Mouse (Mus musculus) liver, embryonic 14.5 days (tissue): ENCODE data around the gene Tmem11. TPM values are rescaled to one million over a fixed set of nuclear protein-coding genes. Genes with fewer than 3 reads are reported as not detected.

Experiments
- ATAC-seq: fragments of 200-750 bp; cut with Nextera tagmentation; 2 replicates; pipeline ENCODE4 v1.8.0; 2017; ENCODE audit warnings: moderate number of reproducible peaks, mild to moderate bottlenecking, moderate library complexity; ENCODE audit not compliant: insufficient read depth
- DNase-seq, 3 experiments: peaks; one replicate each; pipeline ENCODE4 v3.0.0-alpha.2; 2012 to 2013; ENCODE audit warnings: low read depth in 3 of 3, low spot score in 3 of 3
- H3K27ac ChIP-seq: fragments of 300-500 bp; sonication (generic); 2 replicates; pipeline ENCODE4 v1.5.1; 2014; ENCODE audit warnings: moderate library complexity, mild to moderate bottlenecking, control low read depth, inconsistent platforms
- H3K27me3 ChIP-seq: fragments of 300-500 bp; sonication (generic); 2 replicates; pipeline ENCODE4 v1.6.1; 2014; ENCODE audit warnings: mild to moderate bottlenecking, low read length, moderate library complexity; ENCODE audit not compliant: control insufficient read depth, insufficient read depth
- H3K36me3 ChIP-seq: fragments of 300-500 bp; sonication (generic); replicated peaks from 2 replicates; pipeline ENCODE4 v1.6.1; 2014; ENCODE audit warnings: low read depth; ENCODE audit not compliant: control insufficient read depth, insufficient read depth
- H3K4me1 ChIP-seq, 2 experiments: fragments of 200-500 bp in 1 of 2; fragments of 300-500 bp in 1 of 2; sonication (generic) in 1 of 2; replicated peaks; 2 replicates each; pipeline ENCODE4 v1.6.1; 2012 to 2014; ENCODE audit warnings: antibody characterized with exemption in 1 of 2, inconsistent platforms in 1 of 2, low read length in 1 of 2; ENCODE audit not compliant: control insufficient read depth in 2 of 2, insufficient read depth in 2 of 2
- H3K4me2 ChIP-seq: fragments of 300-500 bp; sonication (generic); 2 replicates; pipeline ENCODE4 v1.6.1; 2014; ENCODE audit warnings: low read depth, mild to moderate bottlenecking, control low read depth, moderate library complexity
- H3K4me3 ChIP-seq, 2 experiments: fragments of 200-500 bp in 1 of 2; fragments of 300-500 bp in 1 of 2; sonication (generic) in 1 of 2; 2 replicates each; pipeline ENCODE4 v1.5.1; 2012 to 2014; ENCODE audit warnings: low read depth in 2 of 2, low read length in 2 of 2, mild to moderate bottlenecking in 2 of 2, control low read depth in 1 of 2, inconsistent platforms in 1 of 2, moderate library complexity in 1 of 2; ENCODE audit not compliant: insufficient read depth in 1 of 2
- H3K9ac ChIP-seq: fragments of 300-500 bp; sonication (generic); replicated peaks from 2 replicates; pipeline ENCODE4 v1.6.1; 2014; ENCODE audit warnings: mild to moderate bottlenecking, control low read depth, moderate library complexity
- H3K9me3 ChIP-seq: fragments of 300-500 bp; sonication (generic); 2 replicates; pipeline ENCODE4 v1.6.1; 2016; ENCODE audit warnings: low read length, mixed read lengths; ENCODE audit not compliant: control insufficient read depth
- CTCF ChIP-seq: IDR thresholded peaks from 2 replicates; pipeline ENCODE4 v1.5.1; 2016; ENCODE audit warnings: antibody characterized with exemption, low read depth, control low read depth
- EP300 ChIP-seq: IDR thresholded peaks from 2 replicates; pipeline ENCODE4 v1.6.1; 2016; ENCODE audit warnings: antibody characterized with exemption, low read depth
- WGBS: fragments of 180-500 bp; shearing (Covaris S2); extraction: QIAGEN DNeasy Blood & Tissue Kit; methylation state at CpG from one replicate; pipeline ENCODE4 v1.1.7; 2014; ENCODE audit not compliant: insufficient replicate concordance; 5-methylcytosine and 5-hydroxymethylcytosine counted together
- polyA plus RNA-seq, 2 experiments: library from polyadenylated mRNA; depleted of rRNA in 1 of 2; stranded (reverse) in 1 of 2; unstranded in 1 of 2; fragments of >200 nt; fragmentation: Nextera tagmentation in 1 of 2; extraction: Ambion mirVana in 1 of 2; gene quantifications; 2 replicates each; pipeline versions ENCODE4 v1.2.1 to v1.2.3; 2012 to 2014

The Tmem11 gene
- polyA plus RNA-seq, 2 experiments = 25.1 to 30.9 TPM

DNA sequence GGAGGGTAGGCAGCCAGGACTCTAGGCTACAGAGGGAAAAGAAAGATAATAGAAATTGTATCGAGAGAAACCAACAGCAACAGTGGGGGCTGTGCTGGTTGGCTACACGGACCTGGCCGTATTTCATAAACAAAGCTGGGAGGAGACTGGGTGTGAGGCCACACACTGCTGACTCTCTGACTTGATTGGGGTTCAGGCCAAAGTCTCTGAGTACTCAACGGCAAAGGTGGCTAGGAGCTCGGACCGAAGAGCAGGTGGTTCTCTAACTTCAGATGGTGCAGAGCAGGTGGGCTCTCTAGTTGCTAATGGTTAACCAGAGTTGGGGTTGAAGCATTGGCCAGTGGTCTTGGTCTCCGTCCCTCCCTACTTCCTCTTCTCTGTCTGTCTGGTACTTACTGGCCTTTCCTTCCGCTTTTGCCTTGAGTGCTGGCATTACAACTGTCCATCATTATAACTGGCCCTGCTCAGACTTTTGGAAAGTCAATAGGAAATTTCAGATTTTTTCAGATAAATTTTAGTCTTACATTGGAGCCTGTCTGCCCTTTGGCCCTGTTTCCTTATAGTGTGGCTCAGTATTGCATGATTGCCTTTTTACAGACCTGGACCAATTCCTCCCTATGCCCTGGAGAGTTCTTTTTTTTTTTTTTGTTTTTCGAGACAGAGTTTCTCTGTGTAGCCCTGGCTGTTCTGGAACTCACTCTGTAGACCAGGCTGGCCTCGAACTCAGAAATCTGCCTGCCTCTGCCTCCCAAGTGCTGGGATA, 41.2 kb downstream of the Tmem11 start:
- TF ChIP-seq CTCF = no peak
- no peak for TF ChIP-seq EP300
- DNase-seq (no peak), ATAC-seq (peak; percentile 33; the same call in 1 of the 2 replicates)
- 39% methylated on average over 10 of the region's 10 CpGs for WGBS
- Histone ChIP-seq H3K4me1 (peaks cover 0 to 9% of the 10 kb centered on the region in 2 experiments; a peak in 1 of 4 replicates), H3K27me3 (no peaks in the 10 kb centered on the region), H3K4me3 (no peak overlapping the region), H3K27ac (no peak overlapping the region), H3K36me3 (no peaks in the 10 kb centered on the region), H3K4me2 (peak overlapping the region; percentile 20; the same call in 1 of the 2 replicates), H3K9me3 (no peaks in the 10 kb centered on the region), H3K9ac (no peak overlapping the region)

DNA sequence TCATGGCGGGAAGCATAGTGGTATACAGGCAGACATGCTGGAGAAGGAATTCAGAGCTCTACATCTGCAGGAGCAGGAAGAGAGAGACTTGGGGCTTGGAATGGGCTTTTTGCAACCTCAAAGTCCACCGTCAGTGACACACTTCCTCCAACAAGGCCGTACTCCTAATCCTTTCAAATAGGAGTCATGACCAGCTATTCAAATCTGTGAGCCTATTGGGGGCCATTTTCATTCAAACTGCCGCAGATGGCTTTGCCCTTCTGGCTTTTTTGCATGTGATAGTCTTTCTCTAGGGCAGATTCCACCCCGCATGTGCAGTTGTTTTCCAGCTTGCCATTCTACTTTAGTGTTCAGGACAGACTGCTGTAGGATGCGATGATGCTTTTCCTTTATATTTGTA, 42.2 kb downstream of the Tmem11 start:
- no peak overlapping the region for H3K27ac ChIP-seq
- 80% methylated on average over 6 of the region's 6 CpGs for WGBS
- DNase-seq (no peak), ATAC-seq (no peak)
- no peak overlapping the region for H3K4me3 ChIP-seq
- H3K4me2 ChIP-seq = no peak overlapping the region
- no peaks in the 10 kb centered on the region for H3K27me3 ChIP-seq
- no peak for TF ChIP-seq CTCF
- no peak for TF ChIP-seq EP300
- peaks cover 0 to 9% of the 10 kb centered on the region in 2 experiments; a peak in 1 of 4 replicates for H3K4me1 ChIP-seq
- no peaks in the 10 kb centered on the region for H3K9me3 ChIP-seq
- H3K36me3 ChIP-seq = no peaks in the 10 kb centered on the region
- H3K9ac ChIP-seq = no peak overlapping the region

DNA sequence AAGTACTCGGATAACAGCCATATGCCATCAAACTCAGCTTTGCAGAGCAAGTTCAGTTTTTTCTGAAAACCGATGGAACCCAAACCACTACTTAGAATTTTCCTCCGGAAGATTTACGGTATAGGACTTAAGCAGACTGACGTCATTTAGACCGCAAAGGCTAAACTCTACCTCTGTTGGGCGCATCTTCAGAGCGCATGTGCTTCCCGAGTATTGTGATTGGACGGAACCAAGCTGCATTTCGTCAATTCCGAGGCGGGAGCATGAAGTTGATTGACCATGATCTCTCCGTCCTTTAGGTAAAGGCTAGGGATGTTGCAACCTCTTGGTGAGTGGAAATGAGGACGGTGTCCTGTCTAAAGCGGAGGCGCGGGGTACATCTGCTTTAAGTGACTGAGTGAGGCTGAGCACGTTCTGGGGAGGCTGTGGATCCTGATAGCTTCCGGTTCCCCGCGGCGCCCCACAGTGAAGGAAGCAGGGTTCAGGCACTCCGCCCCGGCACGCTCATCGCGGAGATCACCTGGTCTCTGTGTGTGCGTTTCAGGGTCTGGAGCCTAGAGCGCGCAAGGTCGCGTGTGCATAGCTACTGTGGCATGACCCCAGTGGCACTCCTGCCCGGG, 48.5 kb downstream of the Tmem11 start, which contains the start of gene Dhrs7b:
TSS of gene Dhrs7b (plus strand) at position 199 of the 620 bp plus-strand sequence.
- Histone ChIP-seq H3K36me3 (no peaks in the 10 kb centered on the region), H3K27me3 (no peaks in the 10 kb centered on the region), H3K4me1 (peaks cover 5 to 7% of the 10 kb centered on the region in 2 experiments; a peak in 3 of 4 replicates), H3K9me3 (no peaks in the 10 kb centered on the region), H3K9ac (peak within 1 kb of the TSS; percentile 86), H3K27ac (peak within 1 kb of the TSS; percentile 78), H3K4me2 (peak within 1 kb of the TSS; percentile 85), H3K4me3 (peak within 1 kb of the TSS; percentile 65 to 85)
- DNase-seq = peak; percentile 92
- ATAC-seq = peak; percentile 96
- TF ChIP-seq CTCF (no peak), EP300 (no peak)
- under 1% methylated on average over 34 of the region's 34 CpGs for WGBS

GRCm38 (mm10) chr11:60828903-60829302, 50.2 kb downstream of the Tmem11 start:
- no peaks in the 10 kb centered on the region for H3K27me3 ChIP-seq
- H3K9me3 ChIP-seq = no peaks in the 10 kb centered on the region
- no peak overlapping the region for H3K4me3 ChIP-seq
- H3K36me3 ChIP-seq = no peaks in the 10 kb centered on the region
- peaks cover 5% of the 10 kb centered on the region in 2 experiments; a peak in 3 of 4 replicates for H3K4me1 ChIP-seq
- TF ChIP-seq EP300 (no peak), CTCF (peak; percentile 16; the same call in 1 of the 2 replicates)
- DNase-seq (no peak), ATAC-seq (no peak)
- no peak overlapping the region for H3K9ac ChIP-seq
- H3K27ac ChIP-seq = no peak overlapping the region
- WGBS = 16% methylated on average over 2 of the region's 2 CpGs
- H3K4me2 ChIP-seq = no peak overlapping the region
